Mouse (Mus musculus) limb, embryonic 12.5 days (tissue): ENCODE measurements around the gene Cbs. TPM values are rescaled to one million over a fixed set of nuclear protein-coding genes. Genes with fewer than 3 reads are reported as not detected.

Source experiments
- ATAC-seq: fragments of 200-750 bp; cut with Nextera tagmentation; 2 replicates; pipeline ENCODE4 v1.8.0; 2017; ENCODE audit warnings: low read depth, moderate TSS enrichment; ENCODE audit not compliant: insufficient number of reproducible peaks, insufficient read depth, low FRiP score, low TSS enrichment
- H3K27ac ChIP-seq: fragments of 300-500 bp; sonication (generic); 2 replicates; pipeline ENCODE4 v1.5.1; 2016; ENCODE audit warnings: mild to moderate bottlenecking, moderate library complexity
- H3K27me3 ChIP-seq: fragments of 300-500 bp; sonication (generic); 2 replicates; pipeline ENCODE4 v1.6.1; 2016; ENCODE audit warnings: mild to moderate bottlenecking, moderate library complexity
- H3K36me3 ChIP-seq: fragments of 300-500 bp; sonication (generic); 2 replicates; pipeline ENCODE4 v1.6.1; 2016; ENCODE audit warnings: mild to moderate bottlenecking, moderate library complexity
- H3K4me1 ChIP-seq: fragments of 300-500 bp; sonication (generic); replicated peaks from 2 replicates; pipeline ENCODE4 v1.6.1; 2016
- H3K4me2 ChIP-seq: fragments of 300-500 bp; sonication (generic); 2 replicates; pipeline ENCODE4 v1.6.1; 2016; ENCODE audit warnings: mild to moderate bottlenecking, moderate library complexity
- H3K4me3 ChIP-seq: fragments of 300-500 bp; sonication (generic); replicated peaks from 2 replicates; pipeline ENCODE4 v1.5.1; 2016; ENCODE audit warnings: mild to moderate bottlenecking
- H3K9ac ChIP-seq: fragments of 300-500 bp; sonication (generic); replicated peaks from 2 replicates; pipeline ENCODE4 v1.6.1; 2016; ENCODE audit warnings: mild to moderate bottlenecking, moderate library complexity
- H3K9me3 ChIP-seq: fragments of 300-500 bp; sonication (generic); 2 replicates; pipeline ENCODE4 v1.6.1; 2016; ENCODE audit warnings: mild to moderate bottlenecking, moderate library complexity
- WGBS: fragments of 180-500 bp; shearing (Covaris S2); methylation state at CpG from one replicate; pipeline ENCODE4 v1.1.7; 2016; 5-methylcytosine and 5-hydroxymethylcytosine counted together
- polyA plus RNA-seq: library from polyadenylated mRNA; unstranded; fragments of >200 nt; fragmentation: Nextera tagmentation; extraction: Ambion mirVana; gene quantifications from 2 replicates; pipeline ENCODE4 v1.2.1, GENCODE M21; 2016

Gene Cbs
- polyA plus RNA-seq, 1 experiment from 2014 or later = 2.8 TPM

DNA sequence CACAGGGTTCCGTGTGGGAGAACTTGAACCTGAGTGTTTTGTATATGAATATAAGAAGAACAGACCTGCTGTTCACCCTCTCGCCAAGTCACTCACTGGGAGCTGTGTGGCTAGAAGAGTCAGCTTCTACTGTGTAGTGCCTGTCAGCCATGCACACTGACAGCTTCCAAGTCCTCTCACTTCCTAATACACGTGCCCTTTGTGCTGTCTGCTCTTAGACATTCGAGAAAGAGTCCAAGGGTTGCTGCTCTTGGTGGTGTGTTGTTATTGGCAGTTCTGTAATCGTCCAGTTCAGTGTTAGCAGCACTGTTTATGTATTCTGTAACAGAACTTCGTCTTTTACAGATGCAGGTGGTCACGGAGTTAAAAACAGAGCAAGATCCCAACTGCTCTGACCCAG, 48.9 kb downstream of the Cbs start:
- H3K9me3 ChIP-seq = 0 out of 2 replicates have a peak, but pooled peaks cover 3% of the 10 kb centered on the region
- H3K27ac ChIP-seq = no peak overlapping the region
- H3K4me2 ChIP-seq = no peak overlapping the region
- no peak overlapping the region for H3K9ac ChIP-seq
- 83% methylated on average over 7 of the region's 7 CpGs for WGBS
- peaks cover 9% of the 10 kb centered on the region for H3K4me1 ChIP-seq
- H3K36me3 ChIP-seq = peaks cover 72% of the 10 kb centered on the region
- H3K4me3 ChIP-seq = no peak overlapping the region
- no peaks in the 10 kb centered on the region for H3K27me3 ChIP-seq
- ATAC-seq = no peak

- no peak for ATAC-seq
- peaks cover 25% of the 10 kb centered on the region for H3K4me1 ChIP-seq
- no peak overlapping the region for H3K9ac ChIP-seq
- WGBS = 73% methylated on average over 6 of the region's 6 CpGs
- H3K4me2 ChIP-seq = no peak overlapping the region
- 0 out of 2 replicates have a peak, but pooled peaks cover 3% of the 10 kb centered on the region for H3K9me3 ChIP-seq
- no peaks in the 10 kb centered on the region for H3K27me3 ChIP-seq
- H3K4me3 ChIP-seq = no peak overlapping the region
- peaks cover 36% of the 10 kb centered on the region for H3K36me3 ChIP-seq
- no peak overlapping the region for H3K27ac ChIP-seq
Observed at GRCm38 (mm10) chr17:31583781-31584180, 53.3 kb downstream of the Cbs start.

DNA sequence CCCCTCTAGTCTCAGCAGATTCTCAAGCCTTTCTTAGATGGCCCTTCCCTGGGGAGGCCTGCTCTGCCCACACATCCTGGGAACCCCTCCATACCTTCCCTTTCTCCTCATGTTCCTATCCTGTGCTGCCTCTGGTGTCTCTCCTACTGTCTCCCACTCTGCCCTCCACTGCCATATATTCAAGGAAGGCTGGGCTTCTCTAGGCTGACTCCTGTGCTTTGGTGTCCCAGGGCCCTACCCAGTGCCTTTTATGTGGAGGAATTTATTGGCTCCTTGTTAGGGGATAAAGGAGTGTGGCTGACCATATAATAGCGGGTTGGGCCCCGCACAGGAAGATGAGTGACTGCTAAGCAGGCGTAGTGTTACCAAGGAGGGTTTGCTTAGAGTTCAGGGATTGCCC, 53.9 kb downstream of the Cbs start:
- H3K36me3 ChIP-seq = peaks cover 30% of the 10 kb centered on the region
- H3K9me3 ChIP-seq = 0 out of 2 replicates have a peak, but pooled peaks cover 3% of the 10 kb centered on the region
- H3K4me1 ChIP-seq = peaks cover 25% of the 10 kb centered on the region
- 21% methylated on average over 3 of the region's 3 CpGs for WGBS
- H3K27me3 ChIP-seq = no peaks in the 10 kb centered on the region
- H3K27ac ChIP-seq = no peak overlapping the region
- no peak overlapping the region for H3K9ac ChIP-seq
- no peak for ATAC-seq
- no peak overlapping the region for H3K4me3 ChIP-seq
- no peak overlapping the region for H3K4me2 ChIP-seq

DNA sequence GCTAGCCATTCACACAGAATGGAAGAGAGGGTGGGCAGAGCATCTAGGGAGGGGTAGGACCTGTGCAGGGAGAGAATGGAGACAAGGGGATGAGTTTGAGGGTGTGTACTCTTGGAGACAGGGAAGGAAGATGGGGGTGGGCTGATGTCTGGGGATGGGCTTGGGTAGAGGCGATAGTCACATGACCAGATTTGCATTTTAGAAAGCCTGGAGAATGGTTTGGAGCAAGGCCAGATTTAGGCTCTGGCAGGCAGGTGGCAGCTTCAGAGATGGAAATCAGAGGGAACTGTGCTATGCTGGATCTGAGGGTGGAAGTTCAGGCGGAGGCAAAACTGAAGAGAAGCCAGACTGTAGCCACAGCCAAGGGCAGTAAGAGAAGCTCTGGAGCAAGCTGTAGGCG, 56.7 kb downstream of the Cbs start:
- 0 out of 2 replicates have a peak, but pooled peaks cover 3% of the 10 kb centered on the region for H3K9me3 ChIP-seq
- 76% methylated on average over 3 of the region's 3 CpGs for WGBS
- no peak overlapping the region for H3K4me3 ChIP-seq
- no peak overlapping the region for H3K9ac ChIP-seq
- no peak overlapping the region for H3K4me2 ChIP-seq
- no peak for ATAC-seq
- H3K27ac ChIP-seq = no peak overlapping the region
- H3K27me3 ChIP-seq = no peaks in the 10 kb centered on the region
- H3K36me3 ChIP-seq = peaks cover 26% of the 10 kb centered on the region
- peaks cover 25% of the 10 kb centered on the region for H3K4me1 ChIP-seq

DNA sequence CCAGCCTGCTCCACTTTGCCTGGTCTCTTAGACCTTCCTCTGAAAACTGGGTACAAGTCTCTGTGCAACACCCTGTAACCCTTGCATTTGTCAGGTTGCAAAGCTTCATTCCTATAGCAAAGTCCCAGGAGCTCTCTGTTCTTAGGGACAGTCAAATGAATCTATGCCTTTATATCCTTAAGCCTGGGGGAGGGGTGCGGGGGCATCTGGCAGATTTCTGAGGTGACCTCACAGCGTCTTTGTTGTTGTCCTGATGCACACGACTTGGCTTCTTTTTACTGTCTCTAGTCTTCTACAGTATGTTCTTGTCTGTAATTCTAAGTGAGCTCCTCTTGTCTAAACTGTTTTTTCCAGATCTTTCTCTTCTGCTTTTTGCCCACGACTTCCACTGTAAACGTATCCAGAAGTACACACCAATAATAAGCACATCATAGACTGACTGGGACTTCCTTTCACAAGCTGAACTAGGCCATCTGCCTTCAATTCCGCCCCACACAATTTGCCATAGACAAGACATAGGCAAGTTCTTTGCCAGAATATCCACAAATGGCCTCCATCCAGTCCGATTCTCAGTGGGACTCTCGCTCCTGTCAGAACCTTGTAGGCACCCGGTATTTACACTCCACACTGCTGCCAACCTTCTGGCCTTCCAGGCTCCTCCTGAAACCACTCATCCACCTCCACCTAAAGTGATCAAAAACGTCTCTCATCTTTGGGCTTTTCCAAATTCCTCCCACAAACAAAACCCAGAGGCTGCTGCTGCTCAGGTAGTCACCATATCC, 60.5 kb downstream of the Cbs start:
- Histone ChIP-seq H3K9ac (no peak overlapping the region), H3K27me3 (no peaks in the 10 kb centered on the region), H3K4me3 (no peak overlapping the region), H3K27ac (no peak overlapping the region), H3K9me3 (no peaks in the 10 kb centered on the region), H3K4me1 (peaks cover 9% of the 10 kb centered on the region), H3K36me3 (peaks cover 5% of the 10 kb centered on the region; the same call in 1 of the 2 replicates), H3K4me2 (no peak overlapping the region)
- 86% methylated on average over 10 of the region's 10 CpGs for WGBS
- ATAC-seq = no peak

DNA sequence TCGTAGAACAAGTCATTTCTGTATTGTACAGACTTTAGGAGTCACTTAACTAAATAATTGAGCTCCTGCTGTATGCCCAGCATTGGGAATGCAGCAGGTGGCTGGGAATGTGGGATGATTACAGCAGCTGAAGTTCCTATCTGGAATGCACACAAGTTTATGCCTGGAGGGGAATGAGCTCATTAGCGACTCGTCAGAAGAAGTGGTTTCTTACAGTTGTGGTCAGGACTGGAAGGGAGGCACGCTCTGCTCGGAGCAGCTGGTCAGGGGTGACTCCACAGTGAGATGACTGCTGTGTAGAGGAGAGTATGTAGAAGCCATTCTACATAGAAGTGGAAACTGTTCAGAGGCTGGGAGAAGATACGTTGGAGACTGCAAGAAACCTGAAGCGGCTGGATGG, 62.4 kb downstream of the Cbs start:
- ATAC-seq = no peak
- H3K4me3 ChIP-seq = no peak overlapping the region
- H3K36me3 ChIP-seq = peaks cover 5% of the 10 kb centered on the region; the same call in 1 of the 2 replicates
- 74% methylated on average over 7 of the region's 7 CpGs for WGBS
- H3K4me2 ChIP-seq = no peak overlapping the region
- H3K27me3 ChIP-seq = no peaks in the 10 kb centered on the region
- no peak overlapping the region for H3K9ac ChIP-seq
- H3K27ac ChIP-seq = peak overlapping the region; percentile 29; the same call in 1 of the 2 replicates
- no peaks in the 10 kb centered on the region for H3K9me3 ChIP-seq
- H3K4me1 ChIP-seq = 0 out of 2 replicates have a peak, but pooled peaks cover 2% of the 10 kb centered on the region

DNA sequence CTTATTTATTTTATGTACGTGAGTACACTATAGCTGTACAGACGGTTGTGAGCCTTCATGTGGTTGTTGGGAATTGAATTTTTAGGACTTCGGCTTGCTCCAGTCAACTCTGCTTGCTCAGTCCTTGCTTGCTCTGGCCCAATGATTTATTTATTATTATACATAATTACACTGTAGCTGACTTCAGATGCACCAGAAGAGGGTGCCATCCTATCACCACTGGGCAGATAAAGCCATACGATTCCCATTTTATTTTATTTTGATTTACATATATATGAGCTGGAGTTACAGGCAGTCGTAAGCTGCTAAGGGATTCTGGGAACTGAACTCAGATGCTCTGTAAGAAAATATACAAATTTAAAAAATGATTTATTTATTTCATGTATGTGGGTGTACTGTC, 65.3 kb downstream of the Cbs start:
- no peak for ATAC-seq
- no peak overlapping the region for H3K4me2 ChIP-seq
- no peak overlapping the region for H3K4me3 ChIP-seq
- H3K9ac ChIP-seq = no peak overlapping the region
- no peaks in the 10 kb centered on the region for H3K9me3 ChIP-seq
- peaks cover 17% of the 10 kb centered on the region for H3K4me1 ChIP-seq
- H3K27ac ChIP-seq = no peak overlapping the region
- WGBS = 91% methylated on average over 5 of the region's 5 CpGs
- no peaks in the 10 kb centered on the region for H3K27me3 ChIP-seq
- H3K36me3 ChIP-seq = peaks cover 11% of the 10 kb centered on the region; the same call in 1 of the 2 replicates

DNA sequence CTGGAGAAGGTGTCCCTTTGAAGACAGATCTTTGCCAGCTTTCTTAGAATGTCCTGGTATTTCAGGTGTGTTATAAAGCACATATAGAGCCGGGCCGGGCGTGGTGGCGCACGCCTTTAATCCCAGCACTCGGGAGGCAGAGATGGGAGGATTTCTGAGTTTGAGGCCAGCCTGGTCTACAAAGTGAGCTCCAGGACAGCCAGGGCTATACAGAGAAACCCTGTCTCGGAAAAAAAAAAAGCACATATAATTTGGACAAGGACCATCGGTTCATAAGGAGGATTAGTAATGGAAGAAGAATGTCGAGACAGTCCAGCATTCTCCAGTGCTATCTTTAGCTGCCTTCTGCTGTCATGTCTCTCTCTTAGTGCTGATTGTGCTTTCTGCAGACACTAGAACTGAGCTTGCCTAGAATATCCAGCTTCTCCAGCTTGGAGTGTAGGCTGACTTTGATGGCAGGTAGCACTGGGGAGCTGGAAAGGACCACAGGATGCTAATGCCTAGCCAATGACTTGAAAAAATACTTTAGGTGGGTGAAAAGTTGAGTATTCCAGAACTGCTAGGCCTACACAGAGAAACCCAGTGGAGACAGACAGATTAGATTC, 66.6 kb downstream of the Cbs start:
- peak; percentile 88 for ATAC-seq
- no peaks in the 10 kb centered on the region for H3K9me3 ChIP-seq
- WGBS = 91% methylated on average over 9 of the region's 9 CpGs
- no peak overlapping the region for H3K4me2 ChIP-seq
- H3K4me1 ChIP-seq = peaks cover 28% of the 10 kb centered on the region
- H3K4me3 ChIP-seq = no peak overlapping the region
- H3K27me3 ChIP-seq = no peaks in the 10 kb centered on the region
- H3K9ac ChIP-seq = no peak overlapping the region
- H3K36me3 ChIP-seq = peaks cover 7% of the 10 kb centered on the region; the same call in 1 of the 2 replicates
- peak overlapping the region; percentile 12; the same call in 1 of the 2 replicates for H3K27ac ChIP-seq

DNA sequence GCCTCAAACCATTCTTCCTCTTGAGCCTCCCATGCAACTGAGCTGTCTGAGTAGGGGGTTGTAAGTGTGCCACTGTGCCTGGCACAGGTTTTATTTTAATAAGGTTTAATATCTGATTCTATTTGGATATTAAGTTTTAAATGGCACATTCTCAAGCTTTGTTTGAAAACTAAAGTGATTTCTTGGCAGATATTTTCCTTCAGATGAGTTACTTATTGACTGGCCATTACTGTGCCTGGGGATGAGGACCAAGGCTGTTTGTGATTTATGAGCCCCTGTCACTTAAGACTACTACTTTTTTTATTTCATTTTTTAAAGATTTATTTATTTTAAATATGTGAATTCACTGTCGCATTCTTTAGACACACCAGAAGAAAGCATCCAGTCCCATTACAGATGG, 67.3 kb downstream of the Cbs start:
- H3K27me3 ChIP-seq = no peaks in the 10 kb centered on the region
- no peak overlapping the region for H3K4me3 ChIP-seq
- 88% methylated on average over 1 of the region's 1 CpGs for WGBS
- no peak for ATAC-seq
- peaks cover 6% of the 10 kb centered on the region; the same call in 1 of the 2 replicates for H3K36me3 ChIP-seq
- H3K27ac ChIP-seq = no peak overlapping the region
- peaks cover 27% of the 10 kb centered on the region for H3K4me1 ChIP-seq
- H3K4me2 ChIP-seq = no peak overlapping the region
- no peak overlapping the region for H3K9ac ChIP-seq
- H3K9me3 ChIP-seq = no peaks in the 10 kb centered on the region

DNA sequence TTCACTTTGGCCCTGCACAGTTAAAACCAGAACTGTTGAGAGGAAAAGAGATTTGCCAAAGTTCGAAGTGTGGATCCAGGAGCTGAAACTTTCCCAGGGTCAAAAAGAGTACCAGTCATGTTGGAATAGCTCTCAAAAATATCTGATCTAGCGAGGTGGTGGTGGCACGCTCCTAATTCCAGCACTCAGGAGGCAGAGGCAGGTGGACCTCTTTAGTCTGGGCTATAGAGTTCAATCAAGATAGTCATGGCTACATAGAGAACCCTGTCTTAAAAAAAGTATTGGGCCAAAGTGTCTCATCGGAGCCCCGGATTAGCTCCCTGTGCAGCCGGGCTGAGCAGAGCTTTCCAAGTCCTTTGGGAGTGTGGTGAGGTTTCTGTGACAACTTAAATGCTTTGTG, 70.8 kb downstream of the Cbs start:
- peaks cover 6% of the 10 kb centered on the region; the same call in 1 of the 2 replicates for H3K36me3 ChIP-seq
- H3K9me3 ChIP-seq = no peaks in the 10 kb centered on the region
- H3K27me3 ChIP-seq = no peaks in the 10 kb centered on the region
- peak overlapping the region; percentile 96; the same call in 1 of the 2 replicates for H3K27ac ChIP-seq
- peaks cover 30% of the 10 kb centered on the region for H3K4me1 ChIP-seq
- no peak for ATAC-seq
- peak overlapping the region; percentile 85 for H3K9ac ChIP-seq
- H3K4me2 ChIP-seq = peak overlapping the region; percentile 87
- WGBS = 81% methylated on average over 6 of the region's 6 CpGs
- H3K4me3 ChIP-seq = peak overlapping the region; percentile 78
